Mouse (Mus musculus) testis, adult 2 months (tissue): ENCODE results near the gene Cx3cr1.

Experiments used
- CTCF ChIP-seq: fragments of 200-500 bp; IDR thresholded peaks from 2 replicates; pipeline ENCODE4 v1.5.1; 2012; ENCODE audit warnings: low read depth, mild to moderate bottlenecking, inconsistent platforms, low read length, moderate library complexity; ENCODE audit not compliant: control insufficient read depth, insufficient read depth, insufficient replicate concordance
- POLR2A ChIP-seq: fragments of 200-500 bp; IDR thresholded peaks from 2 replicates; pipeline ENCODE4 v1.6.1; 2012; ENCODE audit warnings: low read depth, mild to moderate bottlenecking, inconsistent platforms, low read length, moderate library complexity; ENCODE audit not compliant: control insufficient read depth

- TF ChIP-seq POLR2A (peak; percentile 29; the same call in 1 of the 2 replicates), CTCF (no peak)
Observed at GRCm38 (mm10) chr9:119895040-119895721, 174.5 kb downstream of the Cx3cr1 start.
